Mouse (Mus musculus) kidney, adult 2 months (tissue): ENCODE results near the gene Selenoi. TPM values are rescaled to one million over a fixed set of nuclear protein-coding genes. Genes with fewer than 3 reads are reported as not detected.
A peak's percentile ranks its signal among the peaks of the same experiment; 100 is the strongest.
"Not testable (repeated sequence)": the region's sequence is repeated elsewhere in the genome, so short reads cannot be mapped to it uniquely, and the experiment has no call there.

Source experiments
- DNase-seq: peaks from one replicate; pipeline ENCODE4 v3.0.0; 2021
- H3K27ac ChIP-seq: fragments of 200-500 bp; 2 replicates; pipeline ENCODE4 v1.5.1; 2012; ENCODE audit warnings: low read depth, low read length, control low read depth, inconsistent platforms; ENCODE audit not compliant: insufficient read depth
- H3K27me3 ChIP-seq: fragments of 200-500 bp; replicated peaks from 2 replicates; pipeline ENCODE4 v1.6.1; 2012; ENCODE audit warnings: mild to moderate bottlenecking, moderate library complexity, low read length, inconsistent platforms; ENCODE audit not compliant: control insufficient read depth, insufficient read depth
- H3K36me3 ChIP-seq: fragments of 200-500 bp; 2 replicates; pipeline ENCODE4 v1.6.1; 2012; ENCODE audit warnings: mild to moderate bottlenecking, moderate library complexity, low read length, inconsistent platforms; ENCODE audit not compliant: control insufficient read depth, insufficient read depth
- H3K4me1 ChIP-seq: fragments of 200-500 bp; 2 replicates; pipeline ENCODE4 v1.6.1; 2011; ENCODE audit warnings: low read length; ENCODE audit not compliant: control insufficient read depth, insufficient read depth
- H3K4me3 ChIP-seq: fragments of 200-500 bp; 2 replicates; pipeline ENCODE4 v1.5.1; 2011; ENCODE audit warnings: mild to moderate bottlenecking, low read depth, low read length, control low read depth; ENCODE audit not compliant: insufficient read depth
- CTCF ChIP-seq: fragments of 200-500 bp; conservative IDR thresholded peaks from 2 replicates; pipeline ENCODE4 v1.5.1; 2011; ENCODE audit warnings: low read depth, mild to moderate bottlenecking, control low read depth, low read length, moderate library complexity, mixed read lengths; ENCODE audit not compliant: insufficient read depth, insufficient read length
- POLR2A ChIP-seq: fragments of 200-500 bp; IDR thresholded peaks from one replicate; pipeline ENCODE4 v1.6.1; 2011; ENCODE audit warnings: low read depth, low read length, control low read depth
- WGBS: fragments of 180-500 bp; shearing (Covaris S2); methylation state at CpG from one replicate; pipeline ENCODE4 v1.1.7; 2018; 5-methylcytosine and 5-hydroxymethylcytosine counted together
- polyA plus RNA-seq: library from polyadenylated mRNA; depleted of rRNA; stranded (reverse); fragments of >200 nt; gene quantifications from 2 replicates; pipeline ENCODE4 v1.2.3, GENCODE M21; 2012

Selenoi gene
- polyA plus RNA-seq, 1 experiment: 20.0 TPM

- Histone ChIP-seq H3K27ac (no peak overlapping the region), H3K27me3 (no peaks in the 10 kb centered on the region), H3K36me3 (no peaks in the 10 kb centered on the region), H3K4me1 (no peaks in the 10 kb centered on the region), H3K4me3 (no peak overlapping the region)
- TF ChIP-seq POLR2A (no peak), CTCF (no peak)
- WGBS: 80% methylated on average over 10 of the region's 10 CpGs
- no peak for DNase-seq
Measured at GRCm38 (mm10) chr5:30203216-30203885, 29.0 kb upstream of the Selenoi start.

- no peaks in the 10 kb centered on the region for H3K27me3 ChIP-seq
- 81% methylated on average over 1 of the region's 1 CpGs for WGBS
- H3K4me3 ChIP-seq: no peak overlapping the region
- DNase-seq: no peak
- no peaks in the 10 kb centered on the region for H3K36me3 ChIP-seq
- no peak overlapping the region for H3K27ac ChIP-seq
- TF ChIP-seq POLR2A: no peak
- no peak for TF ChIP-seq CTCF
- no peaks in the 10 kb centered on the region for H3K4me1 ChIP-seq
Measured at GRCm38 (mm10) chr5:30204441-30204840, 27.9 kb upstream of the Selenoi start.

GRCm38 (mm10) chr5:30205034-30205433 is 27.3 kb upstream of the Selenoi start:
- TF ChIP-seq CTCF: no peak
- TF ChIP-seq POLR2A: no peak
- H3K4me3 ChIP-seq: no peak overlapping the region
- DNase-seq: no peak
- H3K4me1 ChIP-seq: no peaks in the 10 kb centered on the region
- no peak overlapping the region for H3K27ac ChIP-seq
- no peaks in the 10 kb centered on the region for H3K36me3 ChIP-seq
- H3K27me3 ChIP-seq: no peaks in the 10 kb centered on the region
- 83% methylated on average over 3 of the region's 3 CpGs for WGBS

- H3K4me3 ChIP-seq: no peak within 1 kb of the TSS
- H3K27ac ChIP-seq: no peak within 1 kb of the TSS
- no peaks in the 10 kb centered on the region for H3K27me3 ChIP-seq
- WGBS: 44% methylated on average over 5 of the region's 5 CpGs
- TF ChIP-seq POLR2A (no peak), CTCF (no peak)
- H3K4me1 ChIP-seq: no peaks in the 10 kb centered on the region
- no peak for DNase-seq
- H3K36me3 ChIP-seq: no peaks in the 10 kb centered on the region
Measured at GRCm38 (mm10) chr5:30205493-30205892, 26.9 kb upstream of the Selenoi start, which contains the start of gene Adgrf3. Adgrf3 (minus strand) TSS chr5:30205722.

GRCm38 (mm10) chr5:30207276-30207675 is 25.1 kb upstream of the Selenoi start:
- no peaks in the 10 kb centered on the region for H3K27me3 ChIP-seq
- H3K4me1 ChIP-seq: no peaks in the 10 kb centered on the region
- WGBS: 64% methylated on average over 6 of the region's 6 CpGs
- no peak overlapping the region for H3K27ac ChIP-seq
- TF ChIP-seq CTCF (peak; percentile 56), POLR2A (no peak)
- peak; percentile 17 for DNase-seq
- H3K4me3 ChIP-seq: no peak overlapping the region
- no peaks in the 10 kb centered on the region for H3K36me3 ChIP-seq

- H3K4me3 ChIP-seq, DNase-seq, H3K36me3 ChIP-seq, H3K27ac ChIP-seq, H3K27me3 ChIP-seq, H3K4me1 ChIP-seq: not testable (repeated sequence)
- WGBS: 93% methylated on average over 5 of the region's 5 CpGs
Measured at GRCm38 (mm10) chr5:30210758-30211157, 21.6 kb upstream of the Selenoi start.

- no peaks in the 10 kb centered on the region for H3K36me3 ChIP-seq
- TF ChIP-seq CTCF: peak; percentile 28; the same call in 1 of the 2 replicates
- no peak for TF ChIP-seq POLR2A
- peak; percentile 53 for DNase-seq
- no peak overlapping the region for H3K27ac ChIP-seq
- H3K27me3 ChIP-seq: no peaks in the 10 kb centered on the region; the same call in 1 of the 2 replicates
- WGBS: 7% methylated on average over 4 of the region's 4 CpGs
- no peaks in the 10 kb centered on the region for H3K4me1 ChIP-seq
- H3K4me3 ChIP-seq: no peak overlapping the region
Measured at GRCm38 (mm10) chr5:30214889-30215288, 17.5 kb upstream of the Selenoi start.

- no peak for DNase-seq
- WGBS: 68% methylated on average over 5 of the region's 5 CpGs
Measured at GRCm38 (mm10) chr5:30215970-30216369, 16.4 kb upstream of the Selenoi start.

More at GRCm38 (mm10) chr5:30215970-30216369, 16.4 kb upstream of the Selenoi start:
- Histone ChIP-seq H3K36me3 (no peaks in the 10 kb centered on the region), H3K4me1 (no peaks in the 10 kb centered on the region), H3K27me3 (no peaks in the 10 kb centered on the region; the same call in 1 of the 2 replicates), H3K27ac (no peak overlapping the region), H3K4me3 (no peak overlapping the region)
- TF ChIP-seq CTCF (no peak), POLR2A (no peak)
